Mouse (Mus musculus): ENCODE measurements around the gene Arfip1. TPM values are rescaled to one million over a fixed set of nuclear protein-coding genes. Genes with fewer than 3 reads are reported as not detected.

Arfip1 gene
- 44.7 and 47.9 TPM in 2 replicates for polyA plus RNA-seq (2014; fragmentation: Nextera tagmentation; extraction: Ambion mirVana)

- Histone ChIP-seq H3K36me3 (ENCODE audit: control insufficient read depth, insufficient read depth, low read length) (no peaks in the 10 kb centered on the region), H3K4me1 (replicated peaks; ENCODE audit: control insufficient read depth, insufficient read depth, low read length) (peaks cover 12% of the 10 kb centered on the region), H3K27me3 (replicated peaks; ENCODE audit: control insufficient read depth, insufficient read depth, low read length) (no peaks in the 10 kb centered on the region), H3K4me2 (ENCODE audit: low read length) (peak within 1 kb of the TSS; percentile 66), H3K9me3 (ENCODE audit: control insufficient read depth, low read length) (no peaks in the 10 kb centered on the region), H3K27ac (ENCODE audit: low read depth) (peak within 1 kb of the TSS; percentile 93), H3K9ac (ENCODE audit: low read length) (peak within 1 kb of the TSS; percentile 77), H3K4me3 (ENCODE audit: low read depth, low read length) (peak within 1 kb of the TSS; percentile 87)
- under 1% methylated on average over 69 of the region's 70 CpGs for WGBS
- ATAC-seq (replicated peaks; ENCODE audit: low FRiP score, low TSS enrichment, low read depth) (peak; percentile 100), DNase-seq (ENCODE audit: low spot score) (peak; percentile 100)
Measured at GRCm38 (mm10) chr3:84582023-84582912, at the start of gene Arfip1. Gene Arfip1 (minus strand): TSS chr3:84582625.

- Histone ChIP-seq H3K4me2 (ENCODE audit: low read length) (no peak overlapping the region), H3K36me3 (ENCODE audit: control insufficient read depth, insufficient read depth, low read length) (no peaks in the 10 kb centered on the region), H3K27me3 (replicated peaks; ENCODE audit: control insufficient read depth, insufficient read depth, low read length) (no peaks in the 10 kb centered on the region), H3K4me1 (replicated peaks; ENCODE audit: control insufficient read depth, insufficient read depth, low read length) (no peaks in the 10 kb centered on the region; the same call in 1 of the 2 replicates), H3K27ac (ENCODE audit: low read depth) (no peak overlapping the region), H3K9me3 (ENCODE audit: control insufficient read depth, low read length) (no peaks in the 10 kb centered on the region), H3K9ac (ENCODE audit: low read length) (no peak overlapping the region), H3K4me3 (ENCODE audit: low read depth, low read length) (no peak overlapping the region)
- WGBS, result 96% methylated on average over 9 of the region's 9 CpGs
- no peak for DNase-seq (ENCODE audit: low spot score)
- ATAC-seq (replicated peaks; ENCODE audit: low FRiP score, low TSS enrichment, low read depth), result no peak
Measured at GRCm38 (mm10) chr3:84631586-84631985, 49.2 kb upstream of the Arfip1 start.

DNA sequence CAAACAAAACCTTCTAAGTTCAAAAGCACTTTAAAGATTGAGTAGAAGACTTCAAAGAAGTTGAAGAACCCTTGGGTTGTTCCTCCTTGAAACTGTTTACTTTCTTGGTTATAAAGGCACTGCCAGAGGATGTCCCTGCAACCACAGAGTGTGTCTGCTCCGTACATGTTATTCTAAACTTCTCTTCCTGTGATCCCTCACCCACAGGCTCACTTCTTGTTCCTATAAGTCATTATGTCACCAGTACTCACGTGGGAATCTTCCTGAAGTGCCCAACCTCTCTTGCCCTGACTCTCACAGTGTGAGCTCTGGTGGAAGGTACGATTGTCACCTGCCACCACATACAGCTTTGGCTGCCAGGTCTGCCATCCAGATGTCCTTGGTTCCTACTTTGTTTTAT lies 39.6 kb upstream of the Arfip1 start:
- no peak overlapping the region for H3K4me3 ChIP-seq (ENCODE audit: low read depth, low read length)
- no peak overlapping the region for H3K9ac ChIP-seq (ENCODE audit: low read length)
- ATAC-seq (replicated peaks; ENCODE audit: low FRiP score, low TSS enrichment, low read depth), result no peak
- WGBS, result 28% methylated on average over 3 of the region's 3 CpGs
- no peaks in the 10 kb centered on the region for H3K9me3 ChIP-seq (ENCODE audit: control insufficient read depth, low read length)
- H3K27ac ChIP-seq (ENCODE audit: low read depth), result no peak overlapping the region
- peak; percentile 44 for DNase-seq (ENCODE audit: low spot score)
- H3K36me3 ChIP-seq (ENCODE audit: control insufficient read depth, insufficient read depth, low read length), result no peaks in the 10 kb centered on the region
- no peak overlapping the region for H3K4me2 ChIP-seq (ENCODE audit: low read length)
- no peaks in the 10 kb centered on the region for H3K4me1 ChIP-seq (replicated peaks; ENCODE audit: control insufficient read depth, insufficient read depth, low read length)
- no peaks in the 10 kb centered on the region for H3K27me3 ChIP-seq (replicated peaks; ENCODE audit: control insufficient read depth, insufficient read depth, low read length)

DNA sequence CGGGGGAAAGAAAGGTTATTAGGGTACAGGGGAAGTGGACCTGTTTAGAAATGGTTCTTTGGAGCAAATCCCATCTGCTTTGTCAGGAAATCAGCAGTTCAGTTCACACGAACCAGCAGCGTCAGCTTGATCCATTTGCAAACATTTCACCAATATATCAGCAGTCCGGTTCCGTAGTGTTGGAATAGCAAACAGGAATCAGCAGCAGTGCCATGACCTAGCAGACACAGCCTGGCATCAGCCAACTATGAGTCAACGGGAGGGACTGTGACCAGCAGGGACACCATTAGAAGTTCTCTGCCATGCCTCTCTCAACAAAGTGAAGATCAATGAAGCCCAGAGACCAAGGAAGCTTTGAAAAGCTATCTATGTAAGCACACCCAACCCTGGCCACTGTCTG lies 37.3 kb upstream of the Arfip1 start:
- no peak for ATAC-seq (replicated peaks; ENCODE audit: low FRiP score, low TSS enrichment, low read depth)
- Histone ChIP-seq H3K27ac (ENCODE audit: low read depth) (no peak overlapping the region), H3K36me3 (ENCODE audit: control insufficient read depth, insufficient read depth, low read length) (no peaks in the 10 kb centered on the region), H3K9ac (ENCODE audit: low read length) (no peak overlapping the region), H3K4me3 (ENCODE audit: low read depth, low read length) (no peak overlapping the region), H3K9me3 (ENCODE audit: control insufficient read depth, low read length) (no peaks in the 10 kb centered on the region), H3K27me3 (replicated peaks; ENCODE audit: control insufficient read depth, insufficient read depth, low read length) (no peaks in the 10 kb centered on the region), H3K4me2 (ENCODE audit: low read length) (no peak overlapping the region), H3K4me1 (replicated peaks; ENCODE audit: control insufficient read depth, insufficient read depth, low read length) (no peaks in the 10 kb centered on the region)
- DNase-seq (ENCODE audit: low spot score), result peak; percentile 24
- WGBS, result 83% methylated on average over 6 of the region's 6 CpGs

DNA sequence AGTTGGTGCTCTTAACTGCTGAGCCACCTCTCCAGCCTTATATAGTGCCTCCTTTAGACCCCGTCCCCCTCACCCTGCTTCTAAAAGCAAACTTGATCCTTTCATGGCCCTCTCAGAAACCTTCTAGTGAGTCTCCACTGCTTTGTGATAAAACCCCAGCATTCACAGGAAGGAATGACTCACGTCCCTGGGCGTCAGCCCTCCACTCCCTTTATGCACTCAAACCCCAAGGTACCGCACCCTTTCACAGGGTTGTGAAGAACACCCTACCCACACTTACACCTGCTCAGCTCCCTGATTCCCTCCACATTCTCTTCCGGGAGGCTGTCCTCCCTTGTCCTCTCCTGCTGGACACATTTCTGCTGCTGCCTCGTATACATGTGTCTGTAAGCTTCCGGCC lies 36.6 kb upstream of the Arfip1 start:
- H3K27me3 ChIP-seq (replicated peaks; ENCODE audit: control insufficient read depth, insufficient read depth, low read length), result no peaks in the 10 kb centered on the region
- no peaks in the 10 kb centered on the region for H3K4me1 ChIP-seq (replicated peaks; ENCODE audit: control insufficient read depth, insufficient read depth, low read length)
- H3K36me3 ChIP-seq (ENCODE audit: control insufficient read depth, insufficient read depth, low read length), result no peaks in the 10 kb centered on the region
- H3K4me3 ChIP-seq (ENCODE audit: low read depth, low read length), result no peak overlapping the region
- no peak overlapping the region for H3K9ac ChIP-seq (ENCODE audit: low read length)
- no peaks in the 10 kb centered on the region for H3K9me3 ChIP-seq (ENCODE audit: control insufficient read depth, low read length)
- DNase-seq (ENCODE audit: low spot score), result peak; percentile 24
- WGBS, result 87% methylated on average over 7 of the region's 7 CpGs
- H3K27ac ChIP-seq (ENCODE audit: low read depth), result no peak overlapping the region
- no peak for ATAC-seq (replicated peaks; ENCODE audit: low FRiP score, low TSS enrichment, low read depth)
- H3K4me2 ChIP-seq (ENCODE audit: low read length), result no peak overlapping the region

GRCm38 (mm10) chr3:84618627-84619026 lies 36.2 kb upstream of the Arfip1 start:
- no peaks in the 10 kb centered on the region for H3K27me3 ChIP-seq (replicated peaks; ENCODE audit: control insufficient read depth, insufficient read depth, low read length)
- DNase-seq (ENCODE audit: low spot score) (peak; percentile 3), ATAC-seq (replicated peaks; ENCODE audit: low FRiP score, low TSS enrichment, low read depth) (no peak)
- no peaks in the 10 kb centered on the region for H3K36me3 ChIP-seq (ENCODE audit: control insufficient read depth, insufficient read depth, low read length)
- H3K27ac ChIP-seq (ENCODE audit: low read depth), result no peak overlapping the region
- no peak overlapping the region for H3K9ac ChIP-seq (ENCODE audit: low read length)
- no peak overlapping the region for H3K4me2 ChIP-seq (ENCODE audit: low read length)
- H3K9me3 ChIP-seq (ENCODE audit: control insufficient read depth, low read length), result no peaks in the 10 kb centered on the region
- 82% methylated on average over 2 of the region's 2 CpGs for WGBS
- no peak overlapping the region for H3K4me3 ChIP-seq (ENCODE audit: low read depth, low read length)
- H3K4me1 ChIP-seq (replicated peaks; ENCODE audit: control insufficient read depth, insufficient read depth, low read length), result no peaks in the 10 kb centered on the region

DNA sequence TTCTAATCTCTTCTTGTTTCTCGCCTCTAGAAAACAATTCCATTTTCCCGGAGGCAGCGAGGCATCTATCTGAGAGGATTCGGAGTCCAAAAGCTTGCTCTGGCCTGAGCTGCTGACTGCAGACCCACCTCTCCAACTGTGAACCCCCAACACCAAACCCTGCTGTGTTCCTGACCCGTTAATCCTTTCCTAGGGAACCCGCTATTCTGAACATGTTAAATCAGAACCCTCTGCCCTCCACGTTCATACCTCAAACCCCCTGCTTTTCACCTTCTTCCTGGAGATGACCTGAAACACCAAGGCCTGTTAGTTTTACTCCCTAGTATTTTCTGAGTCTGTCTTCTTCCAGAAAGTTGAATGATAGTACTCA lies 33.4 kb upstream of the Arfip1 start:
- Histone ChIP-seq H3K4me1 (replicated peaks; ENCODE audit: control insufficient read depth, insufficient read depth, low read length) (no peaks in the 10 kb centered on the region), H3K9me3 (ENCODE audit: control insufficient read depth, low read length) (no peaks in the 10 kb centered on the region), H3K27me3 (replicated peaks; ENCODE audit: control insufficient read depth, insufficient read depth, low read length) (no peaks in the 10 kb centered on the region), H3K36me3 (ENCODE audit: control insufficient read depth, insufficient read depth, low read length) (no peaks in the 10 kb centered on the region), H3K27ac (ENCODE audit: low read depth) (no peak overlapping the region), H3K4me2 (ENCODE audit: low read length) (no peak overlapping the region), H3K4me3 (ENCODE audit: low read depth, low read length) (no peak overlapping the region), H3K9ac (ENCODE audit: low read length) (no peak overlapping the region)
- DNase-seq (ENCODE audit: low spot score) (peak; percentile 50), ATAC-seq (replicated peaks; ENCODE audit: low FRiP score, low TSS enrichment, low read depth) (no peak)
- WGBS, result 45% methylated on average over 7 of the region's 7 CpGs

DNA sequence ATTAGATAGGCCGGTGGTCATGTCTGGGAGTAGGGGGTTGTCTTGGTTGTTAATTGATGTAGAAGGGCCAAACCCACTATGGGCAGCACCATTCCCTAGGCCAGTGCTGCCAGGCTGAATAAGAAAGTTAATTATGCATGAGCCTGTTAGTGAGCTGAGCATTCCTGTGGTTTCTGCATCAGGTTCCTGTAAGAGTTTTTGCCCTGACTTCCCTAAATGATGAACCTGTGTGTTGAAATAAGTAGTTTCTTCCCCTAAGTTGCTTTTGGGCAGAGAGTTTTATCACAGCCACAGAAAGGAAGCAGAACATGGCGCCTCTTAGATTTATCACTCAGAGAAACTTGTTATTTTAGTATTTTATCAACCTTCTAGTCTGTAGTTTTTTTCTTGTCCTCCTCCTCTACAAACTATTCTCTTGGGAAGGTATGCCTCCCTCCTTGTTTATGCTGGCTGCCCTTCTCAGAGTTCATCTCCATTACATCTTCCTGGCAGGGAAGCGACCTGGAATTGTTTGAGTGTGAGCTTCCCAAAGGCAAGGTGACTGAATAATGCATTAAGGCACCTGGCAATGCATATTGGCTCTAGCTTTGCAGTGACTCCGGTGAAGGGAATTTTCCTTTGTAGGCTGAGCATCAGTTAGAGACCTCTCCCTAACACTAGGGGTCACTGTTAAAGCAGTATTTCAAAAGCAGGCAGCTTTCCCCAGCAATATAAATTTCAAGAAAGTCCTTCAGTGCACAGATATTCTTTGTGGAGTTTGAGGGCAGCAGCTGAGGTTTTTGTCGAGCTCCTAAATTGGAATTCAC lies 32.8 kb upstream of the Arfip1 start:
- ATAC-seq (replicated peaks; ENCODE audit: low FRiP score, low TSS enrichment, low read depth) (no peak), DNase-seq (ENCODE audit: low spot score) (peak; percentile 57)
- H3K9ac ChIP-seq (ENCODE audit: low read length), result no peak overlapping the region
- no peak overlapping the region for H3K27ac ChIP-seq (ENCODE audit: low read depth)
- 30% methylated on average over 5 of the region's 5 CpGs for WGBS
- no peaks in the 10 kb centered on the region for H3K27me3 ChIP-seq (replicated peaks; ENCODE audit: control insufficient read depth, insufficient read depth, low read length)
- H3K36me3 ChIP-seq (ENCODE audit: control insufficient read depth, insufficient read depth, low read length), result no peaks in the 10 kb centered on the region
- H3K4me2 ChIP-seq (ENCODE audit: low read length), result no peak overlapping the region
- H3K4me3 ChIP-seq (ENCODE audit: low read depth, low read length), result no peak overlapping the region
- no peaks in the 10 kb centered on the region for H3K4me1 ChIP-seq (replicated peaks; ENCODE audit: control insufficient read depth, insufficient read depth, low read length)
- no peaks in the 10 kb centered on the region for H3K9me3 ChIP-seq (ENCODE audit: control insufficient read depth, low read length)

Data from intestine, embryonic 14.5 days (tissue).